ENCODE assay signal across 12 mouse cellular contexts in the genomic region with DNA sequence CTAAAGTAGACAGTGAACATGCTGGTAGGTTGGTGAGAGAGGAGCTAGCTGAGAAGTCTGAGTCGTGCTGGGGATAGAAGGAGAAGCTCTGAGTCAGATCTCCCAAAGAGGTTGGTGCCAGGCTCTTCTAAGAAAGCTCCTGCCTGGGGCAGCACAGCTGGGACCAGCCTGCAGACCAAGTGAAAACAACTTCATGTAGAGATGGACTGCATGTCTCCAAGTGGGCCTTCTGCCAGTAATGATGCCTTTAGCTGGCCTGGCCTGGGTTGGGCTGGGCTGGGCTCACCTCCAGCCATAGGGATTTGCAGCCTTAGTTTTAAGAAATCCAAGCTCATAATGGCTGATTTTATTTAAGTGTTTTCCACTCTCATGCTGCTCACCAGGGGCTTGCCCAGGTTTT.
DNase-seq lines count a peak whose midpoint lies in the region; ATAC-seq and TF ChIP-seq lines count a peak whose summit lies in the region.
"Had no signal": no experiment of that assay in that cellular context is flagged by ENCODE, and none has a peak within 500 bp of the region (broad histone marks: within the 10 kb centered on the region; RNA-seq: fewer than 3 reads in every experiment).

No protein-coding gene starts in this region.

- DNase-seq in frontal cortex, adult 2 months (ENCODE audit: extremely low spot score in 1 of 2, low spot score in 1 of 2), result no peak
- peak; percentile 48 for DNase-seq in Muller cell, postnatal 12 days (ENCODE audit: inconsistent ontology term)
- peak; percentile 55 for DNase-seq in gastrocnemius, postnatal 14 days
- DNase-seq in liver, postnatal 0 days, result no peak
- DNase-seq in spleen, postnatal 14 days (ENCODE audit: low spot score in 2 of 2), result no peak
- no peak for DNase-seq in T-cell, adult 2 months (ENCODE audit: low spot score)
- DNase-seq: cerebellum, adult 11-12 months had no signal

- H3K27me3 ChIP-seq in lung, embryonic 15.5 days, result no peaks in the 10 kb centered on the region
- H3K27me3 ChIP-seq in liver, postnatal 0 days (ENCODE audit: insufficient read depth, low read length), result no peaks in the 10 kb centered on the region
- H3K27me3 ChIP-seq: CH12.LX; embryonic facial prominence, embryonic 15.5 days had no signal

- no peak overlapping the region for H3K4me3 ChIP-seq in lung, embryonic 15.5 days
- no peak overlapping the region for H3K4me3 ChIP-seq in liver, postnatal 0 days (ENCODE audit: low read depth, low read length)
- H3K4me3 ChIP-seq: embryonic facial prominence, embryonic 15.5 days; midbrain, embryonic 10.5 days had no signal

- intact Hi-C loops in gastrocnemius, postnatal 14 days (cut with DNase I; ENCODE audit: low total_unique reads), result no loop called here

- no peak overlapping the region for H3K9ac ChIP-seq in lung, embryonic 15.5 days
- no peak overlapping the region for H3K9ac ChIP-seq in liver, postnatal 0 days (replicated peaks)
- H3K9ac ChIP-seq: embryonic facial prominence, embryonic 15.5 days had no signal

- ATAC-seq in frontal cortex, adult (ENCODE audit: low TSS enrichment), result peak; percentile 55; the same call in 1 of the 2 replicates
- peak; percentile 42; the same call in 1 of the 2 replicates for ATAC-seq in lung, embryonic 15.5 days (ENCODE audit: borderline replicate concordance, extremely low read depth, low FRiP score, low TSS enrichment)
- ATAC-seq in liver, postnatal 0 days, result no peak

- H3K9me3 ChIP-seq in lung, embryonic 15.5 days, result no peaks in the 10 kb centered on the region
- no peaks in the 10 kb centered on the region for H3K9me3 ChIP-seq in liver, postnatal 0 days (ENCODE audit: low read length)
- H3K9me3 ChIP-seq: embryonic facial prominence, embryonic 15.5 days; midbrain, embryonic 10.5 days had no signal

- no peak overlapping the region for H3K27ac ChIP-seq in lung, embryonic 15.5 days
- H3K27ac ChIP-seq in liver, postnatal 0 days (ENCODE audit: low read depth), result no peak overlapping the region
- H3K27ac ChIP-seq: embryonic facial prominence, embryonic 15.5 days; midbrain, embryonic 10.5 days had no signal

- no peak for TF ChIP-seq CTCF in liver, postnatal 0 days (IDR thresholded peaks at IDR 0.05; ENCODE audit: low read depth)

- 55% methylated on average over 1 of the region's 1 CpGs for WGBS in lung, embryonic 15.5 days
- 36% methylated on average over 1 of the region's 1 CpGs for WGBS in liver, postnatal 0 days (ENCODE audit: insufficient replicate concordance)

- TF ChIP-seq EP300 in liver, postnatal 0 days (IDR thresholded peaks at IDR 0.05; ENCODE audit: low read depth), result no peak

- no peaks in the 10 kb centered on the region for H3K4me1 ChIP-seq in lung, embryonic 15.5 days
- H3K4me1 ChIP-seq in liver, postnatal 0 days (ENCODE audit: insufficient read depth), result no peaks in the 10 kb centered on the region
- H3K4me1 ChIP-seq: embryonic facial prominence, embryonic 15.5 days had no signal

- H3K36me3 ChIP-seq in lung, embryonic 15.5 days, result no peaks in the 10 kb centered on the region
- no peaks in the 10 kb centered on the region for H3K36me3 ChIP-seq in liver, postnatal 0 days (replicated peaks; ENCODE audit: insufficient read depth, low read length)
- H3K36me3 ChIP-seq: embryonic facial prominence, embryonic 15.5 days; midbrain, embryonic 10.5 days had no signal

- no peak overlapping the region for H3K4me2 ChIP-seq in lung, embryonic 15.5 days
- no peak overlapping the region for H3K4me2 ChIP-seq in liver, postnatal 0 days (ENCODE audit: low read depth, low read length)
- H3K4me2 ChIP-seq: embryonic facial prominence, embryonic 15.5 days had no signal

Comparison
In these comparisons a context has a peak if more than half of its experiments do, and no peak if none do; other contexts are left out.
1. DNase-seq: peak in Muller cell, postnatal 12 days (single experiment) and gastrocnemius, postnatal 14 days (single experiment); none in frontal cortex, adult 2 months (0 of 2), liver, postnatal 0 days (single experiment), spleen, postnatal 14 days (0 of 2) and T-cell, adult 2 months (single experiment).